Mouse (Mus musculus): ENCODE data around the gene Trmt1.

DNA sequence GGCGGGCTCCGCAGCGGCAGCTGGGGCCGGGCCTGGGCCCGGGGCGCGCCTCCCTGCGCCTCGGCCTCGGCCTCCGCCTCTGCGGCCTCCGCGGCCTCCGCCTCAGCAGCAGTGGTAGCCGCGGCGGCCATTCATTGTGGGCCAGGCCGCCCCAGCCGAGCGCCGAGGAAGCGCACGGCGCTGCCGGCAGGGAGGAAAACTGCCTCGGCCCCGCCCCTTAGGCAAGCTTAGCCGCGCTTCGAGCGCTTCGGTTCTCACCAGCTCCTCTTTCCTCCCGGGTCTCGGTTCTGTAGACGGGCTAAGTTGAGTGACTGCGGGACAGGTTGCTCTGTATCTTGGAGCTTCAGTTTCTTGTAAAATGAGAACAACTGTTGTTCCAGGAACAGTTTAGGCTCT is 1.6 kb downstream of the Trmt1 start, which contains the start of gene Nacc1:
- TF ChIP-seq POLR2A (IDR thresholded peaks at IDR 0.05; ENCODE audit: extremely low read depth, insufficient read depth, low read length) (no peak), CTCF (IDR thresholded peaks at IDR 0.05; ENCODE audit: extremely low read depth, insufficient read depth, low read length) (no peak)
